Mouse (Mus musculus) limb, embryonic 11.5 days (tissue): ENCODE measurements around the gene Prkn. TPM values are rescaled to one million over a fixed set of nuclear protein-coding genes. Genes with fewer than 3 reads are reported as not detected.

Source experiments
- ATAC-seq: fragments of 200-750 bp; cut with Nextera tagmentation; 2 replicates; pipeline ENCODE4 v1.8.0; 2017; ENCODE audit warnings: low read depth; ENCODE audit not compliant: insufficient number of reproducible peaks, low FRiP score, low TSS enrichment
- DNase-seq: peaks from one replicate; pipeline ENCODE4 v3.0.0-alpha.2; 2015; ENCODE audit warnings: low spot score
- H3K27ac ChIP-seq: fragments of 300-500 bp; sonication (generic); replicated peaks from 2 replicates; pipeline ENCODE4 v1.5.1; 2014; ENCODE audit warnings: low read depth, mild to moderate bottlenecking, low read length
- H3K27me3 ChIP-seq: fragments of 300-500 bp; sonication (generic); 2 replicates; pipeline ENCODE4 v1.6.1; 2014; ENCODE audit warnings: mild to moderate bottlenecking, low read length, mixed read lengths; ENCODE audit not compliant: control insufficient read depth, insufficient read depth
- H3K36me3 ChIP-seq: fragments of 300-500 bp; sonication (generic); 2 replicates; pipeline ENCODE4 v1.6.1; 2014; ENCODE audit warnings: mild to moderate bottlenecking, low read length, moderate library complexity, mixed read lengths; ENCODE audit not compliant: control insufficient read depth, insufficient read depth
- H3K4me1 ChIP-seq: fragments of 300-500 bp; sonication (generic); 2 replicates; pipeline ENCODE4 v1.6.1; 2014; ENCODE audit warnings: low read length, mixed read lengths; ENCODE audit not compliant: control insufficient read depth, insufficient read depth
- H3K4me2 ChIP-seq: fragments of 300-500 bp; sonication (generic); 2 replicates; pipeline ENCODE4 v1.6.1; 2014; ENCODE audit warnings: low read depth, mild to moderate bottlenecking, moderate library complexity; ENCODE audit not compliant: severe bottlenecking
- H3K4me3 ChIP-seq: fragments of 300-500 bp; sonication (generic); 2 replicates; pipeline ENCODE4 v1.5.1; 2014; ENCODE audit warnings: low read depth, low read length
- H3K9ac ChIP-seq: fragments of 300-500 bp; sonication (generic); 2 replicates; pipeline ENCODE4 v1.6.1; 2014; ENCODE audit warnings: mild to moderate bottlenecking, low read length
- H3K9me3 ChIP-seq: fragments of 300-500 bp; sonication (generic); 2 replicates; pipeline ENCODE4 v1.6.1; 2016; ENCODE audit warnings: low read length; ENCODE audit not compliant: control insufficient read depth
- WGBS: fragments of 180-500 bp; shearing (Covaris S2); extraction: QIAGEN DNeasy Blood & Tissue Kit; methylation state at CpG from one replicate; pipeline ENCODE4 v1.1.7; 2014; 5-methylcytosine and 5-hydroxymethylcytosine counted together
- polyA plus RNA-seq: library from polyadenylated mRNA; unstranded; fragments of >200 nt; fragmentation: Nextera tagmentation; extraction: Ambion mirVana; gene quantifications from 2 replicates; pipeline ENCODE4 v1.2.1, GENCODE M21; 2014

The Prkn gene
- polyA plus RNA-seq, 1 experiment from 2014 or later = 1.2 TPM

DNA sequence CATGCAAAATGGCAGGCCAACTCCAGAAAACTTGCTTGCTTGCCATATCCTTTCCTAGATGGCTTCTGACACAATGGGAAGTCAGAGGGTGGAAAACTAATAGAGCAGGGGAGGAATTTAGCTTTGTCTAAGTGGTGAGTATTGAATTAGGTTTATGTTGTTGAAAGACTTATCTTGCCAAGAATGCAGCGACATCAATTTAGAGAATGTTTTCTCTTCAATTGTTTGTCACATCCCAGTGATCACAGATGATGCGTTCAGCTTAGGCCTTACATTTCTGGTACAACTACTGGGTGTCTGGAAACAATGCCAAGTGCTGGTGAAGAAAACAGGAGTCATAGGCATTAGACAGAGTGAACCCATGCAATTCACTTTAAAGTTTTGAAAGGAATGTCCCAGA lies 628.4 kb downstream of the Prkn start:
- DNase-seq (no peak), ATAC-seq (no peak)
- Histone ChIP-seq H3K9ac (no peak overlapping the region), H3K27me3 (no peaks in the 10 kb centered on the region), H3K4me1 (no peaks in the 10 kb centered on the region), H3K9me3 (no peaks in the 10 kb centered on the region), H3K4me3 (no peak overlapping the region), H3K4me2 (no peak overlapping the region), H3K27ac (no peak overlapping the region), H3K36me3 (no peaks in the 10 kb centered on the region)
- WGBS = 95% methylated on average over 2 of the region's 2 CpGs

DNA sequence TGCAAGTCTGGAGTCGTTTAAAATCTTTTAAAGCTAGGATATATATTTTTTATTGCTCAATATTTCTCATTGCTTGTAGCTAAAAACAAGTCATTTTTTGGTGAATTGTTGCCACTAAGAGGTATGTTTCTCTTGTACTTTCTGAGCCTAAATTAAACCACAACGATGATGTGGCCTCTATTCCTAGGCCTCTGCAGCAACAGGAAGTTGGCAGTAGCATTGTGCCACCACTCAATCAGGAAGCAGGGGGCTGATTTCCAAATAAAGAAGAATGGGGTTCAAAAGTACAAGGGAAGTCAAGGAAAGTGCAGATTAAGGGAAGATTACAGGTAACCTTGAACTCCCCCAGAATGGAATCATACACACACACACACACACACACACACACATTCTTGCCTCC lies 642.8 kb downstream of the Prkn start:
- Histone ChIP-seq H3K36me3 (no peaks in the 10 kb centered on the region), H3K9ac (no peak overlapping the region), H3K27ac (no peak overlapping the region), H3K4me1 (no peaks in the 10 kb centered on the region), H3K9me3 (no peaks in the 10 kb centered on the region), H3K4me3 (no peak overlapping the region), H3K27me3 (no peaks in the 10 kb centered on the region), H3K4me2 (no peak overlapping the region)
- ATAC-seq (no peak), DNase-seq (no peak)
- WGBS = 79% methylated on average over 2 of the region's 2 CpGs

DNA sequence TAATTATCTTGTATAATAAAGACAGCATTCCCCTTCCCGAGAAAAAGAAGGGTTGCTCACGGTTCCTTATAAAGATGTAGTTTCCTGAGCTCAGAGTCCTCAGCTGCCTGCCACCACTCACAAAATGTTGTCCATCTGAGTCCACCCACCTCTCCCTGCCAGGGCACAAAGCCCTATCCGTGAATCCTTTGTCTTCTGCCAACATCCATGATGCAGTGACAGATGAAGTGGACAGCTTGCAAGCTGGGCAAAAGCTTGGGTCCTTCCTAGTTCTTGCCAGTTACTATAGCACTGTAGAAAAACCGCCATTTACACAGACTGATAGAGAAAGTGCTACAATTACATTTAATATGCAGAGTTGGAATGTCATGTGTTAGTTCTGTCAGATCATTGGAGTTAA lies 649.9 kb downstream of the Prkn start:
- H3K4me2 ChIP-seq = no peak overlapping the region
- no peaks in the 10 kb centered on the region for H3K4me1 ChIP-seq
- DNase-seq = no peak
- no peaks in the 10 kb centered on the region for H3K36me3 ChIP-seq
- H3K4me3 ChIP-seq = no peak overlapping the region
- no peaks in the 10 kb centered on the region for H3K27me3 ChIP-seq
- H3K9me3 ChIP-seq = no peaks in the 10 kb centered on the region
- H3K9ac ChIP-seq = no peak overlapping the region
- ATAC-seq = no peak
- H3K27ac ChIP-seq = no peak overlapping the region
- 83% methylated on average over 4 of the region's 4 CpGs for WGBS

DNA sequence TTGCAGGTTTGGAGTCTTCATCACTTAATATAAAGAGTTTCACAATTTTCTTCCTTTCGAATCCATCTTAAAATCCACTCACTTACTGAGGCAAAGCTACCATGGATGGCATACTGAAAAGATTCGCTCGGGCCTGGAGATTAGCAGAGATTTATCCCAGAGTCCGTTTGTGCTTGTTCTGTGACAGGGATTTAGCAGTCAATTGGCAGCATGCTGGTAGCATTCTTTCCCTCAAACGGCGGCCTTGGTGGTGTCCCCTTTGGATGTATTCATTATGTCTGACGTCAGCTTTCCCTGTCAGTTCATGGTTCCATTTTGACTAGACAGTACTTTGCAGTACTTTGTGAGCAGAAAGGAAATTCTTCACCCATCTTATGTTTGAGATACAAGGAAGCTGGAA lies 662.4 kb downstream of the Prkn start:
- no peak overlapping the region for H3K27ac ChIP-seq
- no peaks in the 10 kb centered on the region for H3K4me1 ChIP-seq
- ATAC-seq (no peak), DNase-seq (no peak)
- H3K4me3 ChIP-seq = no peak overlapping the region
- no peaks in the 10 kb centered on the region for H3K36me3 ChIP-seq
- WGBS = 91% methylated on average over 7 of the region's 7 CpGs
- H3K4me2 ChIP-seq = no peak overlapping the region
- H3K9ac ChIP-seq = no peak overlapping the region
- H3K9me3 ChIP-seq = no peaks in the 10 kb centered on the region
- no peaks in the 10 kb centered on the region for H3K27me3 ChIP-seq

DNA sequence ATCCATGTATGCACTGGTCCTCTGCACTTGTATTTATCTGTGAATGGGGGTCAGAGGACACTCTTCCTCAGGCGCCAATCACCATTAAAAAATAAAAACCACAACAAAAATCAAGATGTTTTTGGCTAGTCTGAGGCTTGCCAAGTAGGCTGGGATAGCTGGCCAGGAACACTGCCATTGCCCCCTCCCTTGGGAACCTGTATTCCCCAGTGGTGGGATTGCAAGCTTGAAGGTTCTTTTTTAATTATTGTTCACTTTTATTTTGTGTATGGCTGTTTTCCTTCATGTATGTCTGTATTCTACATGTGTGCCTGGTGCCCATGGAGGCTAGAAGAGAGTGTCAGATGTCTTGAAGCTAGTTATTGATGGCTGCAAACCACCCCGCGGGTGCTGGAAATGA lies 664.3 kb downstream of the Prkn start:
- no peak overlapping the region for H3K9ac ChIP-seq
- no peaks in the 10 kb centered on the region for H3K4me1 ChIP-seq
- no peak overlapping the region for H3K4me2 ChIP-seq
- no peaks in the 10 kb centered on the region for H3K27me3 ChIP-seq
- DNase-seq (no peak), ATAC-seq (no peak)
- WGBS = 87% methylated on average over 3 of the region's 3 CpGs
- H3K27ac ChIP-seq = no peak overlapping the region
- H3K9me3 ChIP-seq = no peaks in the 10 kb centered on the region
- no peak overlapping the region for H3K4me3 ChIP-seq
- no peaks in the 10 kb centered on the region for H3K36me3 ChIP-seq

DNA sequence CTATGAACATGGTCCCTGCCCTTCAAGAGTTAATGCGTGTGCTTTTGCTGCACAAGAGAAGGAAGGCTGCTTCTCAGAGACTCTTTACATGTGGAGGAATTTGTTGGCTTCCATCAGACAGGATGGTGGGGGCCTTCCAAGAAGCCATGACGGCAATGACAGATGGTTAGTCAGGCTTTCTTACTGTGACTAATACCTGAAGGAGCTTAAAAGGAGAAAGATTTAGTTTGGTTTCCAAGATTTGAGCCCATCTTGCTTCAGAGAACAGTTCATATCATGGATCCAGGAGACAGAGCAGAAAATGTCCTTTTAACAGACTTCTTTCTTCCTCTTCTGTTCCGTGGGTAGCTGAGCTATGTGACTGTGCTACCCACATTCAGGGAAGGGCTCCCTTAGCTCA lies 666.9 kb downstream of the Prkn start:
- H3K27ac ChIP-seq = no peak overlapping the region
- WGBS = 90% methylated on average over 3 of the region's 3 CpGs
- no peaks in the 10 kb centered on the region for H3K4me1 ChIP-seq
- H3K36me3 ChIP-seq = no peaks in the 10 kb centered on the region
- no peak overlapping the region for H3K9ac ChIP-seq
- DNase-seq (no peak), ATAC-seq (no peak)
- H3K27me3 ChIP-seq = no peaks in the 10 kb centered on the region
- H3K4me2 ChIP-seq = no peak overlapping the region
- no peak overlapping the region for H3K4me3 ChIP-seq
- no peaks in the 10 kb centered on the region for H3K9me3 ChIP-seq

DNA sequence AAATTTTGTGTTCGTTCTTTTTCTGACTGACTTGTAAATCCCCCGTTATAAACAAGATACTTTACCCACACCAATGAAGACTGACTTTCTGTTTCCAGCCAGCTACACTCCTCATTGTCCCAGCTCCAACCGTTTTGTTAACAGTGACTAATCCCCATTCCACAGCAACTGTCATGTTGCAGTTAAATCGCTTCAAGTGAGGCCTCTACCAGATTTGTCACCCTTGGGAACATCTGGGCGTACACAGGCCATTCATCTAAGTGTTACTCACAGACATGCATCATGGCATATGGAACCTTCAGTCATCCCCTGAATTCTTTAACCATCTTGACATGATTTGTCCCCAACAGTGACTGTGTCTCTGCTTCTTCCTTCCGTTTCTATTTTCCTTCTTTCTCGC lies 669.9 kb downstream of the Prkn start:
- Histone ChIP-seq H3K27ac (no peak overlapping the region), H3K4me1 (no peaks in the 10 kb centered on the region), H3K27me3 (no peaks in the 10 kb centered on the region), H3K9ac (no peak overlapping the region), H3K4me2 (no peak overlapping the region), H3K4me3 (no peak overlapping the region), H3K36me3 (no peaks in the 10 kb centered on the region), H3K9me3 (no peaks in the 10 kb centered on the region)
- no peak for ATAC-seq
- no peak for DNase-seq
- WGBS = 76% methylated on average over 7 of the region's 7 CpGs

DNA sequence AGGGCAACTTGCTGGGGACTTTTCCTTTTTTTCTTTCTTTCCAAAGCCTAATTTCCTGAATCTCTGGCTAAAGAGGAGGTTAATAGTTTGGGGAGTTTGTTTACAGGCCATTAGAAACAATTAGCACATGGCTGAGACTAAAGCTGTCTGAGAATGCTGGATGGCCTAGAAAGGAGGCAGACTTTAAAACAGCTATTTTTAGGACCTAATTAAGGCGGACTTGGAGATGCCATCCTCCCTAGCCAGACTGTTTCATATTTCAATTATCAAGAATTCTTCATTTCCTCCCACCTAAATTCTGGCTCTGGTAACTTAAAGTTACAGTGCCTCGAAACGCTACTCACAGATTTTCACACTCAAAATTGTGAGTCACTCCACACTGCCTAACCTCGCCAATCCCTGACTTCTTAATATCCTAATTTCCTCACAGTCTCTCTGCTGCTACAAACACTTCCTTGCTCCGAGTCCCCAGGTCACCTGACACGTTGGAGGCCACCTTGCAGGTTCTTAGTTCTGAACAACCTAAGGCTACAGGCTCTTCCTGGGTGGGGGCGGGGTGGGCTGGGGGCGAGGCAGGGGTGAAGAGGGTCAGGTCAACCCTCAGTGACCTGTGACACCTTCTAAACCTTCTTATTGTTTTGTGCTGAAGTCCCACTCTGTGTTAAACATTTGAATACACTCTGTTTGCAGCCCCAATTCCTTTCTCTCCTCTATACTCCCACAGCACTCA lies 674.0 kb downstream of the Prkn start:
- Histone ChIP-seq H3K36me3 (no peaks in the 10 kb centered on the region), H3K9me3 (no peaks in the 10 kb centered on the region), H3K27me3 (no peaks in the 10 kb centered on the region), H3K27ac (no peak overlapping the region), H3K4me1 (no peaks in the 10 kb centered on the region), H3K9ac (no peak overlapping the region), H3K4me3 (no peak overlapping the region), H3K4me2 (no peak overlapping the region)
- 20% methylated on average over 8 of the region's 8 CpGs for WGBS
- DNase-seq (no peak), ATAC-seq (no peak)

DNA sequence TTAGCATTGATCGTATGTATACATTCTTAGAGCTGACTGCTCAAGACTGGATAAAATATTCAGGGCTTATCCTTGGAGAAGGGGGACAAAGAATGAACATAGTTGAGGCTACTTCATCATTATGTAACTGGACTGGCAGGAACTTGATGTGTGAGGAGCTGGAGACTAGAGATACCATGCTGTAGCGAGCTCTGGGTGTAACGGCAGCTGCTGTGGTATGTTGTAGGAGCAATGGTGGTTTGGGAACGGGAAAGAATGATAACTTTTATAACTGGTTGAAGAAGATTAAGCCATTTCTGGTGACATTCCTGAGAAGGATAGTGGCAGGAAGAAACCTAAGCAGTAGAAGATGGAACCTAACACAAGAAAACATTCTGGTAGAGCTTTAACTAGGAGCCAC lies 675.4 kb downstream of the Prkn start:
- H3K36me3 ChIP-seq = no peaks in the 10 kb centered on the region
- H3K4me2 ChIP-seq = no peak overlapping the region
- 98% methylated on average over 4 of the region's 4 CpGs for WGBS
- no peaks in the 10 kb centered on the region for H3K9me3 ChIP-seq
- ATAC-seq (no peak), DNase-seq (no peak)
- no peaks in the 10 kb centered on the region for H3K4me1 ChIP-seq
- H3K4me3 ChIP-seq = no peak overlapping the region
- no peak overlapping the region for H3K27ac ChIP-seq
- H3K27me3 ChIP-seq = no peaks in the 10 kb centered on the region
- H3K9ac ChIP-seq = no peak overlapping the region
